Mouse (Mus musculus) E14TG2a.4 (cell line): ENCODE results near the gene Slc27a1.

Source experiments
- CTCF ChIP-seq: conservative IDR thresholded peaks from 2 replicates; pipeline ENCODE4 v1.5.1; 2014; ENCODE audit warnings: low read length
- NANOG ChIP-seq: IDR thresholded peaks from 2 replicates; pipeline ENCODE4 v1.6.1; 2014; ENCODE audit warnings: borderline replicate concordance, low read length, mixed read lengths
- POU5F1 ChIP-seq: IDR thresholded peaks from 2 replicates; pipeline ENCODE4 v1.6.1; 2014; ENCODE audit warnings: low read length, borderline replicate concordance

DNA sequence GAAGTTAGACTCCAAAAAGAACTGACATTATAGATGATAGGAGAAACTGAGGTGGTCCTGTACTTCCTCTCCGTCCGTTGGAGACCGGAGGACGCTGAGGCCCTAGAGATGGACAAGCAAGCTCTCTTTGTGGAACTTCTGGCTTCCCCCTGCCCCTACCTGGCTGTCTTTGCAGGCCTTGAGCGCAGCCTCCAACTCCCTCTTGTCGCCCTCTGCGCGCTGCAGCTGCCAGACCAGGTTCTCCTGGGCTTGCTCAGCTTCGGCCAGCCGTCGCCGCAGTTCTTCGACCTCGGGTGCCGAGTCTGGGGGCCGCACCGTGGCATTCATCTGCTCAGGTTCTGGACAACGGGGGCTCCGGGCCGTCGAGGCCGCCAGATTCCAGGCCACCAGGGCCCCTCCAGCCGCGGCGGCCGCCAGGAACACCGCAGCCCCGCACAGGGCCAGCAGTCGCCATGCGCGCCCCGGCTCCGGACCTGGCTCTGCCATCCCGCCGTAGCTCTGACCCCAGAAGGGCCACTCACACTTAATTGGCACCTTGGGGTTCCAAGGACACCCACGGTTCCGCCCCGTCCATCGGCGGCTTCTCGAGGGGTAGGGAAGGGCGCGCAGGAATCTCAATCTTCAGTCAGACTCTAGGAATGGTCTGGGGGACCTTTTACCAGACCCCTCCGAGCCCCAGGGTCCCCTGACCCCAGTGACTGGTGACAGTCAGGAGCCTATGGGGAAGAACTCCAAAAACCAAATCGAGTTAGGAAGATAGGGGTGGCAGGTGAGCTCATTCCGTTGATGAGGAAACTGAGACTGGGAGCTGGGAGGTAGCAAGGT, 43.2 kb upstream of the Slc27a1 start, which contains the start of gene Ccdc194:
- TF ChIP-seq CTCF (no peak), POU5F1 (no peak), NANOG (no peak)
